Mouse (Mus musculus) monocyte, adult 59 days (primary cell): ENCODE measurements around the gene Clasrp. TPM values are rescaled to one million over a fixed set of nuclear protein-coding genes. Genes with fewer than 3 reads are reported as not detected.

Experiments
- total RNA-seq, 2 experiments: library from RNA; stranded (reverse); gene quantifications; one replicate each; pipeline ENCODE4 v1.2.4; 2023

The Clasrp gene
- total RNA-seq, result 10 to 100 TPM; 60.6 to 62.7 TPM

DNA sequence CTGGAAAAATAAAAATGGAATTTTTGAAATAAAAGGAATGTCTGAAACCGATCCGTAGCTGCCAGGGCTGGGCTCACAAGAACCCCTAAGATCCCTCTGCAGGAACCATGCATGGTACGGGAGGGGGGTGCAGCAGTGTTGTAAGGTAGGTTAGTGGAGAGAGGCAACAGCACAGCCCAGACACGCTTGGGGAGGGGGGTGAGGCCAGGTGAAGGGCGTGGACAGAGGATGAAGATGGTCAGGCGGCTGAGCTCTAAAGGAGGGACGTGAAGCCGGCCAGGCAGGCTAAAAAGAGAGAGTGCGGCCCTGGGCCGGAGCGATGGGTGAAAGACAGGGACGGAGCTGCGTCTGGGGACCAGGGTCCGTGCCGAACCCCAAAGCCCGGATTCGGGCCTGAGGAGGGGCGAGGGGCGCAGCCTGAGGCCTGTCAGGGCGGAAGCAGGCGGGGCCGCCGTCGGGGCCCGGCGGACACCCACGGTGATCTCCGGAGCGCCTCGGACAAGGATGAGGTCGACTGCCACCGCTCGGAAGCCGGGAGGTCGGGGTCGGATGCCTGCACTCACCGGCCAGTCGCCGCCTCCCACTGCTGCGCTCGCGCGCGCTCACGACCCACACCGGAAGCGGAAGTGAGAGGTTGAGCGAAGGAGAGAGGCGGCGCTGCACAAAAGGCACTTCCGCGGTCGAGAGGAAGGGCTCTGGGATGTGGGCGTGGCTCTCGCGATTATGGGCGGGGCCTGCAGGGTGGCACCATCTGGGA, at the start of gene Clasrp:
Gene Clasrp (minus strand): TSS at position 638 of the 757 bp plus-strand sequence.

DNA sequence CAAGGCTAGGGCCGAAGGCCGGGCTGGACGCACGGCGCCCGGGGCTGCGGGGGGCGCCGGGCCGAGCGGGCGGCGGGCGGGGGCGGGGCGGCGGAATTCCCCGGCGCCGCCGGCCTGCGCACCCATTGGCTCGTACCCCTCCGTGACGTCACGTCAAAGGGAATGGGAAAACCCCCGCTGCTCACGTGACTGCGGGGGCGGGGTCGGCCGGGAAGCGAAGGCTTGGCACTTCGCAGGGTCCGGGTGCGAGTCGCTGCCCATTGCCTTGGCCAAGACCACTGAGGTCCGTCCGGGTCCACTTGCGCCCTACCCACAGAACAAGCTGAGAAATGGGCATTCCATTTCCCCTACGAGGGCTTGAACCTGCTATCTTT, 25.1 kb upstream of the Clasrp start, which contains the start of gene Relb:
Gene Relb (minus strand): TSS at position 78 of the 374 bp plus-strand sequence.

GRCm38 (mm10) chr7:19577141-19577852, 27.0 kb downstream of the Clasrp start, which contains the start of the genes Zfp296 and Gemin7:
Zfp296 (plus strand) TSS chr7:19577287.
Gemin7 (minus strand) TSS chr7:19577595.

GRCm38 (mm10) chr7:19562643-19563410, 41.5 kb downstream of the Clasrp start, which contains the start of gene Ppp1r37:
Ppp1r37 (minus strand) TSS chr7:19563076.

Other genes with a start within 250 kb of the Clasrp start
- 1 to 10 TPM; 7.0 to 8.7 TPM for gene Cd3eap, start 245.0 kb downstream of the Clasrp start, total RNA-seq
- gene Ppp1r13l, start 244.7 kb downstream of the Clasrp start, total RNA-seq, result 1 to 10 TPM; 1.3 to 4.3 TPM
- gene Ercc2, start 222.5 kb downstream of the Clasrp start, total RNA-seq, result 10 to 100 TPM; 35.0 to 35.5 TPM
- not detected for gene Klc3, start 200.4 kb downstream of the Clasrp start, total RNA-seq
- gene Ckm, start 199.7 kb downstream of the Clasrp start, total RNA-seq, result 1 to 10 TPM; 2.7 to 3.1 TPM
- 10 to 100 TPM; 32.6 to 34.3 TPM for gene Mark4, start 145.7 kb downstream of the Clasrp start, total RNA-seq
- gene Exoc3l2, start 141.2 kb downstream of the Clasrp start, total RNA-seq, result under 1 TPM; 0.89 to 0.94 TPM
- 10 to 100 TPM in 1 of 2 experiments, 1 to 10 TPM in 1; 8.6 to 11.2 TPM for gene Bloc1s3, start 96.1 kb downstream of the Clasrp start, total RNA-seq
- 10 to 100 TPM; 34.4 to 45.3 TPM for gene Trappc6a, start 96.1 kb downstream of the Clasrp start, total RNA-seq
- gene Nkpd1, start 86.6 kb downstream of the Clasrp start, total RNA-seq, result under 1 TPM in 1 of 2 experiments, not detected in 1; 0.26 TPM
- 10 to 100 TPM; 45.7 to 48.4 TPM for gene Ppp1r37, start 41.4 kb downstream of the Clasrp start, total RNA-seq
- 1 to 10 TPM; 6.2 to 6.8 TPM for gene Zfp296, start 27.2 kb downstream of the Clasrp start, total RNA-seq
- gene Gemin7, start 26.9 kb downstream of the Clasrp start, total RNA-seq, result 10 to 100 TPM; 76.3 to 80.3 TPM
- 10 to 100 TPM; 73.1 to 82.8 TPM for gene Relb, start 25.0 kb upstream of the Clasrp start, total RNA-seq
- 10 to 100 TPM; 73.1 to 81.8 TPM for gene Clptm1, start 60.5 kb upstream of the Clasrp start, total RNA-seq
- 100 to 1,000 TPM; 138 to 244 TPM for gene Apoc2, start 73.5 kb upstream of the Clasrp start, total RNA-seq
- gene Gm44805, start 76.9 kb upstream of the Clasrp start, total RNA-seq, result not detected
- gene Apoc4, start 77.0 kb upstream of the Clasrp start, total RNA-seq, result not detected
- gene Apoc1, start 88.2 kb upstream of the Clasrp start, total RNA-seq, result 10 to 100 TPM; 79.5 to 84.6 TPM
- 1,000 to 10,000 TPM; 1,850 to 1,922 TPM for gene Apoe, start 94.7 kb upstream of the Clasrp start, total RNA-seq
- gene Tomm40, start 111.0 kb upstream of the Clasrp start, total RNA-seq, result 10 to 100 TPM; 31.1 to 33.4 TPM
- 1 to 10 TPM in 1 of 2 experiments, under 1 TPM in 1; 0.91 to 2.5 TPM for gene Nectin2, start 146.0 kb upstream of the Clasrp start, total RNA-seq
- gene Bcam, start 166.5 kb upstream of the Clasrp start, total RNA-seq, result under 1 TPM; 0.76 to 0.97 TPM
- not detected for gene Cblc, start 192.3 kb upstream of the Clasrp start, total RNA-seq
- gene Bcl3, start 218.3 kb upstream of the Clasrp start, total RNA-seq, result 10 to 100 TPM; 71.7 to 91.9 TPM
- not detected for gene Gm19345, start 247.5 kb upstream of the Clasrp start, total RNA-seq